Mouse (Mus musculus) midbrain, embryonic 15.5 days (tissue): Measurements from ENCODE around the gene Rspo1. TPM values are rescaled to one million over a fixed set of nuclear protein-coding genes. Genes with fewer than 3 reads are reported as not detected.
"Not testable (repeated sequence)": the region's sequence is repeated elsewhere in the genome, so short reads cannot be mapped to it uniquely, and the experiment has no call there.

ENCODE experiments used
- ATAC-seq: fragments of 200-750 bp; cut with Nextera tagmentation; replicated peaks from 2 replicates; pipeline ENCODE4 v1.8.0; 2017; ENCODE audit warnings: moderate TSS enrichment
- H3K27ac ChIP-seq: fragments of 300-500 bp; sonication (generic); 2 replicates; pipeline ENCODE4 v1.5.1; 2015; ENCODE audit warnings: mild to moderate bottlenecking, inconsistent platforms
- H3K27me3 ChIP-seq: fragments of 300-500 bp; sonication (generic); replicated peaks from 2 replicates; pipeline ENCODE4 v1.6.1; 2015; ENCODE audit warnings: inconsistent platforms
- H3K36me3 ChIP-seq: fragments of 300-500 bp; sonication (generic); replicated peaks from 2 replicates; pipeline ENCODE4 v1.6.1; 2015; ENCODE audit warnings: inconsistent platforms
- H3K4me1 ChIP-seq: fragments of 300-500 bp; sonication (generic); 2 replicates; pipeline ENCODE4 v1.6.1; 2015; ENCODE audit warnings: inconsistent platforms
- H3K4me2 ChIP-seq: fragments of 300-500 bp; sonication (generic); 2 replicates; pipeline ENCODE4 v1.6.1; 2015; ENCODE audit warnings: inconsistent platforms, mild to moderate bottlenecking, moderate library complexity
- H3K4me3 ChIP-seq: fragments of 300-500 bp; sonication (generic); 2 replicates; pipeline ENCODE4 v1.5.1; 2015; ENCODE audit warnings: mild to moderate bottlenecking, inconsistent platforms
- H3K9ac ChIP-seq: fragments of 300-500 bp; sonication (generic); 2 replicates; pipeline ENCODE4 v1.6.1; 2015; ENCODE audit warnings: mild to moderate bottlenecking, inconsistent platforms
- H3K9me3 ChIP-seq: fragments of 300-500 bp; sonication (generic); 2 replicates; pipeline ENCODE4 v1.6.1; 2016; ENCODE audit warnings: inconsistent platforms
- whole genome bisulfite sequencing: fragments of 180-500 bp; shearing (Covaris S2); methylation state at CpG from one replicate; pipeline ENCODE4 v1.1.7; 2015; ENCODE audit warnings: mixed read lengths; 5-methylcytosine and 5-hydroxymethylcytosine counted together
- polyA plus RNA-seq: library from polyadenylated mRNA; unstranded; fragments of >200 nt; fragmentation: Nextera tagmentation; extraction: Ambion mirVana; gene quantifications from 2 replicates; pipeline ENCODE4 v1.2.1, GENCODE M21; 2015

Gene Rspo1
- 2.4 and 3.7 TPM in 2 replicates for polyA plus RNA-seq

DNA sequence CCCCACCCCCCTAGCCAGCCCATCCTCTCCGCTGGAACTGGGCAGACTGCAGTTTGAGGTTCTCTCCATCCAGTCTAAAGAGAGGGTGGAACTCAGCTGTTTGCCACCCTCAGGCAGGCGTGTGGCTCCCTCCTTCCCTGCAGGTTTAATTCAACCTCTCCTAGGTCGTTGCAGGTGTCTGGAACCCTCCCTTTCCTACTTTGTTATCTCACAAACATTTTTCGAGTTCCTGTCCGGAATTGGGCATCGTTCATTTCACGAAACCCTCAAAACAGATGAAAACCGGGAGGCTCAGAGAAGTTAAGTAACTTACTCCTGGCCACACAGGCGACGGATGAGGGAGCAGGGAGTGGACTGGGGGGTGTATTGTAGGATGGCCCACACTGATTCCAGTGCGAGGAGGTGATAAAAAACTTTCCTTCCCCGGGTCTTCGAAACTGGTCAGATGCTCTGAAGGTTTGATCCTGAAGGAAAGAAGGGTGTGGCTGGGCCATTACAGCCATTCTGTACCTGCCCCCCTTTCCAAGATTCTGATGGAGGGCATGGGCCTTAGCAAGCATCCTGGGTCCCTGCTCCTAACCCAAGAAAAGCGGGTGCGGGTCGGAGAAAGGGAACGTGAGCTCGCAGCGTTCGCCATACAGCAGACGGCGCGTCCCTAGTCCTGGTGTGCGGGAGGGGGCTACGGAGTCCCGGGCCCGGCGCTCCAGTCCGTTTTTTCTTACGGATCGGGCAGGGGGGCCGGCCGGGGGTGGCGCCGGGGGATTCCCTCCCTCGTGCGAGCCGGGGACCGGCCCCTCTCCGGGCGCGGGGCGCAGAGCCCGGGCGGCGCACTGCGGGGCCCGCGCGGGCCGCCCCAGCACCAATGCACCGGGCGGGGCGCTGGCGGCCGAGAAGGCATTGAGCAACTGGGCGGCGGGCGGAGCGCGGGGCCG, at the start of gene Rspo1:
TSS of gene Rspo1 (plus strand) at position 760 of the 932 bp plus-strand sequence.
- 1% methylated on average over 54 of the region's 62 CpGs for WGBS

GRCm38 (mm10) chr4:124936613-124937471, 49.4 kb upstream of the Rspo1 start, which contains the start of gene 9930104L06Rik:
9930104L06Rik (plus strand) TSS chr4:124937048.
- WGBS: under 1% methylated on average over 52 of the region's 52 CpGs
- H3K4me1 ChIP-seq: peaks cover 23% of the 10 kb centered on the region
- H3K9me3 ChIP-seq: no peaks in the 10 kb centered on the region
- peak within 1 kb of the TSS; percentile 85 for H3K4me2 ChIP-seq
- peak within 1 kb of the TSS; percentile 54 for H3K9ac ChIP-seq
- no peak within 1 kb of the TSS for H3K27ac ChIP-seq
- peak within 1 kb of the TSS; percentile 66 for H3K4me3 ChIP-seq
- peak; percentile 99 for ATAC-seq
- H3K36me3 ChIP-seq: peaks cover 14% of the 10 kb centered on the region; the same call in 1 of the 2 replicates
- no peaks in the 10 kb centered on the region for H3K27me3 ChIP-seq

More for the DNA sequence above, at the start of gene Rspo1:
- H3K9me3 ChIP-seq: no peaks in the 10 kb centered on the region
- no peak within 1 kb of the TSS for H3K9ac ChIP-seq
- peaks cover 72% of the 10 kb centered on the region for H3K27me3 ChIP-seq
- no peaks in the 10 kb centered on the region for H3K36me3 ChIP-seq
- ATAC-seq: no peak
- H3K27ac ChIP-seq: no peak within 1 kb of the TSS
- peak within 1 kb of the TSS; percentile 46 for H3K4me2 ChIP-seq
- H3K4me3 ChIP-seq: peak within 1 kb of the TSS; percentile 36
- peaks cover 36% of the 10 kb centered on the region for H3K4me1 ChIP-seq

GRCm38 (mm10) chr4:124939211-124939610, 47.0 kb upstream of the Rspo1 start, which contains the start of gene Cdca8:
Cdca8 (minus strand) TSS chr4:124939311.
- not testable (repeated sequence) for H3K9ac ChIP-seq, H3K9me3 ChIP-seq, H3K4me3 ChIP-seq, H3K27me3 ChIP-seq, ATAC-seq, H3K27ac ChIP-seq, H3K4me2 ChIP-seq
- Histone ChIP-seq H3K36me3 (peaks cover 18% of the 10 kb centered on the region; the same call in 1 of the 2 replicates), H3K4me1 (peaks cover 23% of the 10 kb centered on the region)
- WGBS: 95% methylated on average over 4 of the region's 4 CpGs

DNA sequence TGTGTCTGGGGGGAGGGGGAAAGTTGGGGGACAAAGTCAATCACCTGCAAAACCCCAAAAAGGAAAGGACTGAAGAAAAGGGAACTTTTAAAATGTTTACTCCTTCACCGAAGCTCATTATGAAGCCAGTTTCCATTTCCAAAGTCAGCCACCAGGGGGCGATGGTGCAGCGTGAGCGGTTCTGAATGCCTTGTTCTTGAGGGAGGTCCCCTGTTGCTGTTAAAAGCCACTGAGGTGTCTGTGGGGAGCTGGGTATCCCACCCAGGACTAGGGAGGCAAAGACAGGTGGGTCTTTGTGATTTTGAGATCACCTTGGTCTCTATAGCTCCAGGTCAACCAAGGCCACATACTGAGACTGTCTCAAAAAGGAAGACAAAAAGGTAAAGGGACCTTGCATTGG, 43.2 kb upstream of the Rspo1 start:
- Histone ChIP-seq H3K27ac (no peak overlapping the region), H3K4me1 (peaks cover 4% of the 10 kb centered on the region), H3K9me3 (no peaks in the 10 kb centered on the region), H3K36me3 (peaks cover 18% of the 10 kb centered on the region; the same call in 1 of the 2 replicates), H3K27me3 (no peaks in the 10 kb centered on the region), H3K9ac (no peak overlapping the region), H3K4me2 (no peak overlapping the region), H3K4me3 (no peak overlapping the region)
- no peak for ATAC-seq
- WGBS: 6% methylated on average over 4 of the region's 4 CpGs

GRCm38 (mm10) chr4:124943781-124944180, 42.4 kb upstream of the Rspo1 start:
- Histone ChIP-seq H3K4me2 (no peak overlapping the region), H3K27me3 (no peaks in the 10 kb centered on the region), H3K4me3 (no peak overlapping the region), H3K9me3 (no peaks in the 10 kb centered on the region), H3K9ac (no peak overlapping the region), H3K4me1 (no peaks in the 10 kb centered on the region), H3K27ac (no peak overlapping the region), H3K36me3 (peaks cover 13% of the 10 kb centered on the region; the same call in 1 of the 2 replicates)
- WGBS: 82% methylated on average over 5 of the region's 5 CpGs
- no peak for ATAC-seq

DNA sequence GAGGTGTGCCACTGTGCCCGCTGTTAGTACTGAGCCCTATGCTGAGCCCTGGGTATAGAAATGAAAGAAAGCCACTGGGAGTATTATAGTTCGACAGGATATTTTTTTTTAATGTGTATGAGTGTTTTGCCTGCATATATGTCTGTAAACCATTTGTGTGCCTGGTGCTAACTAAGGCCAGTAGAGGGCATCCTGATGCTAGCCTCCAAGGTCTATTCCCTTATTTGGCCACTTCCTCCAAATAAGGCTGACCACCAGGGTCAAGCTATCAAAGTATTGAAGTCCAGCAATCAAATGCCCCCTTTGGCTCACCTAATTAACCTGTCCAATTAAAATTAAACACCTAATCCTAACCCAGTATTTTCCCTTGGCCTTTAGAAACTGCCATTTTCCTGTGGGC, 41.3 kb upstream of the Rspo1 start:
- Histone ChIP-seq H3K9me3 (no peaks in the 10 kb centered on the region), H3K4me2 (no peak overlapping the region), H3K4me1 (no peaks in the 10 kb centered on the region), H3K9ac (no peak overlapping the region), H3K4me3 (no peak overlapping the region), H3K27me3 (no peaks in the 10 kb centered on the region), H3K27ac (no peak overlapping the region), H3K36me3 (peaks cover 13% of the 10 kb centered on the region; the same call in 1 of the 2 replicates)
- 60% methylated on average over 2 of the region's 2 CpGs for WGBS
- no peak for ATAC-seq

GRCm38 (mm10) chr4:124949488-124949887, 36.7 kb upstream of the Rspo1 start:
- Histone ChIP-seq H3K4me2 (no peak overlapping the region), H3K27me3 (no peaks in the 10 kb centered on the region), H3K36me3 (no peaks in the 10 kb centered on the region), H3K4me1 (no peaks in the 10 kb centered on the region), H3K9me3 (no peaks in the 10 kb centered on the region), H3K9ac (no peak overlapping the region), H3K27ac (no peak overlapping the region), H3K4me3 (no peak overlapping the region)
- WGBS: 79% methylated on average over 3 of the region's 3 CpGs
- no peak for ATAC-seq

DNA sequence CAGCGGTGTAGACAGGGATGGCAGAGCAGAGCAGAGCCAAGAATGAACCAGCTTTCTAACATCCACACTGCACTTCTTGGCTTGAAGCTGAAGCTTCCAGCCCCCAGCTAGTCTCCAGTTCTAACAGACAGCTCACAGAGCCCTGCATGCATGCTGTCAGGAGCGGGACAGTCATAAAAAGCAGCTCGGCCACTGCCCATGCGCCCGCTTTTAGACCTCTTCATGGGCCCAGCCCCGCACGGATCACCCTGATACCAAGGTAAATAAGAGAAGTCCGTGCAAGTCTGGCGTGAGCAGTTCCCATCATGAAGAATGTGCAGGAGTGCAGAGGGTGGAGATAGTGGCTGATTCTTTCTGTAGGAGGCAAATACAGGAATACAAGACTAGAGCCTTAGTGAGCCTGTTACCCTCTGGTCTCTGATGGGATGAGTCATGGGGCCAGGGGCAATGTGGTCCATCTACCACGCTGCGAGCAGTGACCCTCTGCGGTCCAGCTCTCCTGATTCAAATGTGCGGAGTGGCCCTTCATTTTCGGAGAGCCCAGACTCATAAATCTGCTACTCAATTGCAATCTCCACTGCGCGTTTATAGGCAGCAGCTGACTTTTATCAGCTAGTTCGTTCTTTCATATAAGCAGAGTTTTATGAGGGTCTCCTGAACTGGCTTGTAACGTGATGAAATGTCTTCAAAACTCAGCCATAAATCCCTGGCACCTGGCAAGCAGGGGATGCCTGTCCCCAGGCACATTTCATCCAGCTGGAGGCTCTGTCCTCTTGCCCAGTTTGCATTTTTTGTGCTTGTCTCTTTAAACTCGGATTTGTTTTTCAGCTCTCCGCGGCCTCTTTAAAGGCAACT, 35.8 kb upstream of the Rspo1 start:
- ATAC-seq: no peak
- Histone ChIP-seq H3K36me3 (no peaks in the 10 kb centered on the region), H3K27ac (no peak overlapping the region), H3K4me1 (no peaks in the 10 kb centered on the region), H3K27me3 (no peaks in the 10 kb centered on the region), H3K4me3 (no peak overlapping the region), H3K9ac (no peak overlapping the region), H3K4me2 (no peak overlapping the region), H3K9me3 (no peaks in the 10 kb centered on the region)
- 89% methylated on average over 21 of the region's 21 CpGs for WGBS

DNA sequence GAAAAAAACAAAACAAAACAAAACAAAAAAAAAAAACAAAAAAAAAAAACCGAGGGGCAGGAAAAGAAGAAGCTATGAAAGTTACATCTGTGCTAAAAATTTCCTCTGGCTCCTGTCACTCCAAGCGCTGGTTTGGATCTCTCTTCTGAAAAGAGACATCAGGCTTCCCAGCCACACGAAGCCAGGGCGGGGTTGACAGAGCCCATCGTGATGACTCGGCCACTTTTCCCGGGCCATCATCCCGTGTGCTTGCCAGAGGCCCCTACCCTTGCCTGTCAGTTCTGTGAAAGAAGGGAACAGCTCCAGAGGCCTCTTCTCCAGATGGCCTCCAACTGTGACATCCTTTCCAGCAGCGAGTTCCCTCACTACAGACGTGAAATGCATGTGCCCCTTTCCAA, 35.2 kb upstream of the Rspo1 start:
- Histone ChIP-seq H3K4me2 (no peak overlapping the region), H3K4me1 (no peaks in the 10 kb centered on the region), H3K9ac (no peak overlapping the region), H3K27ac (no peak overlapping the region), H3K36me3 (no peaks in the 10 kb centered on the region), H3K27me3 (no peaks in the 10 kb centered on the region), H3K4me3 (no peak overlapping the region), H3K9me3 (no peaks in the 10 kb centered on the region)
- WGBS: 50% methylated on average over 10 of the region's 10 CpGs
- no peak for ATAC-seq

DNA sequence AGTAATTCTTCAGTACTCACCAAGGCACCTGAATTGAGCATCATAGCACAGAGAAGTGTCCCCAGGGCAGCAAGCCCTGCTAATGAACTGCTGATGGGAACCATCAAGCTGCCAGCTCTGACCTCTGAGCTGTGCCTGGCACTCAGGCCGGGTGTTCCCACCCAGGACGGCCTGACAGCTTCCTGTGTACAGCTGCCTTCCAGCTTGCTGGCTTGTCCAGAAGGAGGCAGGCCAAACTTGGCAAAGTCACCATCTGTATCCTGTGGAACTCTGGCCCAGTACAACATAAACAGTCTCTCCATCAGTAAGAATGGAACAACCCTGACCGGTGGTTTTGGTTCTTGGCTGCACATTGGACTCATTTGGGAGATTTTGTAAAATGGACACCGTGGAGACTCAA, 32.7 kb upstream of the Rspo1 start:
- no peak for ATAC-seq
- Histone ChIP-seq H3K27me3 (no peaks in the 10 kb centered on the region), H3K9me3 (no peaks in the 10 kb centered on the region), H3K4me2 (no peak overlapping the region), H3K9ac (no peak overlapping the region), H3K36me3 (no peaks in the 10 kb centered on the region), H3K27ac (no peak overlapping the region), H3K4me1 (no peaks in the 10 kb centered on the region), H3K4me3 (no peak overlapping the region)
- WGBS: 76% methylated on average over 4 of the region's 4 CpGs

DNA sequence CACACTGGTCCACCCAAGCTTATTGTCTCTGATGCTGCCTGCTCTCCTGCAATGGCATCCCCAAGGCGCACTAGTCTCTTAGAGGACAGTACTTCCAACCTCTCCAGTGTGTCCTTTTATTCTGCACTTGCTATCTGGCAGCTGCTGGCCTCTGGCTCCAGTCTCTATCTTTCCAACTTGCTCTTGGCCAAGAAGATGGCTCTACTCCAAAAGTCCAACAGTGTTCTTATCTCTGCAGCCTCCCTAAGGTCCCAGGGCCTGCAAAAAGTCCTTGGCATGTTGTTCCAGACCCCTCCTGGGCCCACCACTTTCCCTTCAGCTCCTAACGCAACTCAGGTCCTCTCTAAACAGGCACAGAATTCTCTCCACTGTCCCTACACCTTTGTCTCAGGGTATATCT, 28.9 kb upstream of the Rspo1 start:
- H3K9me3 ChIP-seq: no peaks in the 10 kb centered on the region
- H3K9ac ChIP-seq: no peak overlapping the region
- ATAC-seq: no peak
- WGBS: 78% methylated on average over 2 of the region's 2 CpGs
- H3K4me1 ChIP-seq: no peaks in the 10 kb centered on the region
- no peaks in the 10 kb centered on the region for H3K36me3 ChIP-seq
- no peaks in the 10 kb centered on the region for H3K27me3 ChIP-seq
- H3K4me2 ChIP-seq: no peak overlapping the region
- no peak overlapping the region for H3K4me3 ChIP-seq
- H3K27ac ChIP-seq: no peak overlapping the region
